Mouse (Mus musculus): ENCODE results near the gene Nutf2. TPM values are rescaled to one million over a fixed set of nuclear protein-coding genes. Genes with fewer than 3 reads are reported as not detected.

The Nutf2 gene
- polyA plus RNA-seq, 1 experiment from 2014 or later, result 302 TPM

DNA sequence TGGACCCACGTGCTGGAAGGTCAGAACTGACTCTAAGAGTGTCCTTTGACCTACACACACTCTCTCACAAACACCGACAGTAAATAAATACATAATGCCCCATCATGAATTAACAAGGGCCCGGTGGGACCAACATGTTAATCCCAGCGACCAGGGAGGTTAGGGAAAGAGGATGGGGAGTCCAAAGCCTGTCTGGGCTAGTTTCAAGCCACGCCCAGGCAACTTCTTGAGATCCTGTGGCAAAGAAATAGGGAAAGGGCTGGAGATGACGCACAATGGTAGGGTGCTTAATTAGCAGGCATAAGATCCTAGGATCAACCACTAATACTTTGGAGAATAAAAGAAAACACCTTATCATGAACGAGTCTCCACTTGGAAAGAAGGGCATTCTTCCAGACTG lies 9.8 kb upstream of the Nutf2 start:
- H3K9ac ChIP-seq (ENCODE audit: low read length), result peak overlapping the region; percentile 2; the same call in 1 of the 2 replicates
- H3K27me3 ChIP-seq (replicated peaks; ENCODE audit: control insufficient read depth, insufficient read depth, low read length), result no peaks in the 10 kb centered on the region
- H3K27ac ChIP-seq (ENCODE audit: low read depth), result no peak overlapping the region
- H3K4me1 ChIP-seq (replicated peaks; ENCODE audit: control insufficient read depth, insufficient read depth, low read length), result peaks cover 7% of the 10 kb centered on the region
- no peak for ATAC-seq (replicated peaks; ENCODE audit: low FRiP score, low TSS enrichment, low read depth)
- H3K4me3 ChIP-seq (ENCODE audit: low read depth, low read length), result peak overlapping the region; percentile 17
- no peaks in the 10 kb centered on the region for H3K9me3 ChIP-seq (ENCODE audit: control insufficient read depth, low read length)
- peak overlapping the region; percentile 32 for H3K4me2 ChIP-seq (ENCODE audit: low read length)
- H3K36me3 ChIP-seq (ENCODE audit: control insufficient read depth, insufficient read depth, low read length), result peaks cover 40% of the 10 kb centered on the region
- DNase-seq (ENCODE audit: low spot score), result no peak
- 81% methylated on average over 7 of the region's 7 CpGs for WGBS

DNA sequence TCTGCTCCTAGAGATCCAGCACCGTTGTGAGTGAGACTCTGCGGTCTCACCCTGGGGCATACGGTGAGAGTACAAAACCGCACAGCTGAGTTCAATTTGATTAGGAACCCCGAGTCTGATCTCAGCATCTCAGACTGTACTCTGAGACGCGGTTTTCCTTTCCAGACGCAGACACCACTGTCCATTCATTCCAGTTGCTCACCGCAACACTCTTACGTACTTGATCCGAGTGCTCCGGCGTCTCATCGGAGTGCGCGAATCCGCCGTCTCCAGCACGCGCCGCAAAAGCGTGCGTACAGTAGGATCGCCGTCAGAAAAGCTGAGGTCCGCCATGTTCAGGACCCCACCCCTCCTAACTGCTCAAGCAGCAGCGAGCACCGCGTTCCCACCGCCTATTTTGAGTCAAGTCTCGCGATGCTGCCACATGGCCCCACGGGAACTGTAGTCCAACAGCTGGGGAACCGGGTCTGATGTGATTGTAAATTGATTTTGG lies 8.7 kb upstream of the Nutf2 start:
- H3K27me3 ChIP-seq (replicated peaks; ENCODE audit: control insufficient read depth, insufficient read depth, low read length), result no peaks in the 10 kb centered on the region

DNA sequence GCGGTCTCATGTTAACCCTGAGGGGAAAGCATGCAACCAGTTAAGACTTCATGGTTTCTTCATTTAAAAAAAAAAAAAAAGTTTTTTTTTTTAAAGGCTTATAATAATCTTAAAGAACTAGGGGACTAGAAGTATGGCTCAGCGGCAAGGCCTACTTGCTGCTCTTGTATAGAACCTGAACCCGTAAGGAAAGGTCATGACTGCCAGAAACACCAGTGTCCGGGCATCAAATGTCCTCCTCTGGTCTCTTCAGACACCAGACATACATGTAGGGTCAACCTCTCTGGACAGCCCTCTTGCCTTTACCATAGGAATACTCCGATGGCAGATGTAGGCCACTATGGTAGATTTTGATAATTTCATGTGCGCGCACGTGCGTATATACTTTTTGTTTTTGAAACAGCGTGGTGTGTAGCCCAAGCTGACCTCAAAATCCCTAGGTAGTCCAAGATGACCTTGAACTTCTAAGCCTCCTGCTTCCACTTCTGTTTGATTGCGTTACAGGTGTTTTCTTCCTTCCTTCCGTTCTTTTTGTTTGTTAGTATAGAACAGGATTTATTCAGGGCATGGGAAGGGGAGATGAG lies 8.1 kb upstream of the Nutf2 start:
- Histone ChIP-seq H3K4me1 (replicated peaks; ENCODE audit: control insufficient read depth, insufficient read depth, low read length) (peaks cover 16% of the 10 kb centered on the region), H3K27me3 (replicated peaks; ENCODE audit: control insufficient read depth, insufficient read depth, low read length) (no peaks in the 10 kb centered on the region), H3K4me3 (ENCODE audit: low read depth, low read length) (0 out of 2 replicates have a peak overlapping the region, but pooled peaks have one; percentile 92), H3K27ac (ENCODE audit: low read depth) (no peak overlapping the region), H3K36me3 (ENCODE audit: control insufficient read depth, insufficient read depth, low read length) (peaks cover 24% of the 10 kb centered on the region), H3K4me2 (ENCODE audit: low read length) (peak overlapping the region; percentile 75; the same call in 1 of the 2 replicates), H3K9me3 (ENCODE audit: control insufficient read depth, low read length) (no peaks in the 10 kb centered on the region), H3K9ac (ENCODE audit: low read length) (no peak overlapping the region)
- 80% methylated on average over 12 of the region's 12 CpGs for WGBS
- DNase-seq (ENCODE audit: low spot score), result peak; percentile 55
- ATAC-seq (replicated peaks; ENCODE audit: low FRiP score, low TSS enrichment, low read depth), result no peak

More for the DNA sequence above, 8.7 kb upstream of the Nutf2 start:
- Histone ChIP-seq H3K4me3 (ENCODE audit: low read depth, low read length) (peak overlapping the region; percentile 92), H3K27ac (ENCODE audit: low read depth) (peak overlapping the region; percentile 60; the same call in 1 of the 2 replicates), H3K36me3 (ENCODE audit: control insufficient read depth, insufficient read depth, low read length) (peaks cover 29% of the 10 kb centered on the region), H3K9ac (ENCODE audit: low read length) (peak overlapping the region; percentile 82), H3K4me2 (ENCODE audit: low read length) (peak overlapping the region; percentile 75), H3K9me3 (ENCODE audit: control insufficient read depth, low read length) (no peaks in the 10 kb centered on the region), H3K4me1 (replicated peaks; ENCODE audit: control insufficient read depth, insufficient read depth, low read length) (peaks cover 14% of the 10 kb centered on the region)
- peak; percentile 79 for ATAC-seq (replicated peaks; ENCODE audit: low FRiP score, low TSS enrichment, low read depth)
- under 1% methylated on average over 34 of the region's 34 CpGs for WGBS
- peak; percentile 89 for DNase-seq (ENCODE audit: low spot score)

DNA sequence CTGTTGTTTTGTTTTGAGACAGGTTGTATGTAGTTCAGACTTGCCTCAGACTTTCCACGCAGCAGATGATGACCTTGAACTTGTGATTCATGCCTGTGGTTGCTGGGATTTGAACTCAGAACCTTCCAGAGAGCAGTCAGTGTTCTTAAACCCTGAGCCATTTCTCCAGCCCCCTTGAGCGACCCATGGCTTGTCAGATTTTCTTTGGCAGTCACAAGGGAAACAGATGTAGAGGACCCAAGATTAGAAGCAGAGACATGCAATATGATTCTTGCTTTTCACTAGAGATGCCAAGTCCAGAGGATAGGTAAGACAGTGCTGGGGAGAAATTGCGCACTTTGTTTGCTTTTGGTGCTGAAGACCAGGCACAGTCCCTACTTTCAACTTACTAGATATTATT lies 7.2 kb upstream of the Nutf2 start, which contains the start of gene Cenpt:
Gene Cenpt, minus strand, starts transcription at position 101 of the 400 bp plus-strand sequence.
- peak within 1 kb of the TSS; percentile 75; the same call in 1 of the 2 replicates for H3K4me2 ChIP-seq (ENCODE audit: low read length)
- H3K4me1 ChIP-seq (replicated peaks; ENCODE audit: control insufficient read depth, insufficient read depth, low read length), result peaks cover 24% of the 10 kb centered on the region
- DNase-seq (ENCODE audit: low spot score), result no peak
- no peak within 1 kb of the TSS for H3K4me3 ChIP-seq (ENCODE audit: low read depth, low read length)
- no peaks in the 10 kb centered on the region for H3K9me3 ChIP-seq (ENCODE audit: control insufficient read depth, low read length)
- peaks cover 22% of the 10 kb centered on the region for H3K36me3 ChIP-seq (ENCODE audit: control insufficient read depth, insufficient read depth, low read length)
- no peak for ATAC-seq (replicated peaks; ENCODE audit: low FRiP score, low TSS enrichment, low read depth)
- 90% methylated on average over 3 of the region's 3 CpGs for WGBS
- no peaks in the 10 kb centered on the region for H3K27me3 ChIP-seq (replicated peaks; ENCODE audit: control insufficient read depth, insufficient read depth, low read length)
- H3K9ac ChIP-seq (ENCODE audit: low read length), result no peak within 1 kb of the TSS
- H3K27ac ChIP-seq (ENCODE audit: low read depth), result no peak within 1 kb of the TSS

DNA sequence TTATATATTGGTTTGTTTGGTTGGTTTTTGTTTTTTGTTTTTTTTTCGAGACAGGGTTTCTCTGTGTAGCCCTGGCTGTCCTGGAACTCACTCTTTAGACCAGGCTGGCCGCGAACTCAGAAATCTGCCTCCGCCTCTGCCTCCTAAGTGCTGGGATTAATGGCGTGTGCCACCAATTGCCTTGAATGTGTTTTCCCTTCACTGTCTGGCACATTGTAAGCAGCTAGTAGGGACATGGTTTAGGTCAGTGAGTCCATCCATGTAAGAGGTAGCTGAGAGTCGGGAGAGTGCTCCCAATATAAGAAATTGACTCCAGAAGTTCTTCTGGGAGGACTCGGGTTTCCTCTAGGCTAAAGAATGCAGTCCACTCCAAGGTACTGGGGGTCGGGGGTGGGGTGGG lies 6.1 kb upstream of the Nutf2 start:
- H3K36me3 ChIP-seq (ENCODE audit: control insufficient read depth, insufficient read depth, low read length), result peaks cover 16% of the 10 kb centered on the region; the same call in 1 of the 2 replicates
- H3K4me3 ChIP-seq (ENCODE audit: low read depth, low read length), result peak overlapping the region; percentile 77
- H3K9me3 ChIP-seq (ENCODE audit: control insufficient read depth, low read length), result no peaks in the 10 kb centered on the region
- no peak overlapping the region for H3K27ac ChIP-seq (ENCODE audit: low read depth)
- no peaks in the 10 kb centered on the region for H3K27me3 ChIP-seq (replicated peaks; ENCODE audit: control insufficient read depth, insufficient read depth, low read length)
- 23% methylated on average over 8 of the region's 8 CpGs for WGBS
- peaks cover 24% of the 10 kb centered on the region for H3K4me1 ChIP-seq (replicated peaks; ENCODE audit: control insufficient read depth, insufficient read depth, low read length)
- H3K4me2 ChIP-seq (ENCODE audit: low read length), result peak overlapping the region; percentile 84
- H3K9ac ChIP-seq (ENCODE audit: low read length), result no peak overlapping the region; the same call in 1 of the 2 replicates
- no peak for ATAC-seq (replicated peaks; ENCODE audit: low FRiP score, low TSS enrichment, low read depth)
- DNase-seq (ENCODE audit: low spot score), result no peak

DNA sequence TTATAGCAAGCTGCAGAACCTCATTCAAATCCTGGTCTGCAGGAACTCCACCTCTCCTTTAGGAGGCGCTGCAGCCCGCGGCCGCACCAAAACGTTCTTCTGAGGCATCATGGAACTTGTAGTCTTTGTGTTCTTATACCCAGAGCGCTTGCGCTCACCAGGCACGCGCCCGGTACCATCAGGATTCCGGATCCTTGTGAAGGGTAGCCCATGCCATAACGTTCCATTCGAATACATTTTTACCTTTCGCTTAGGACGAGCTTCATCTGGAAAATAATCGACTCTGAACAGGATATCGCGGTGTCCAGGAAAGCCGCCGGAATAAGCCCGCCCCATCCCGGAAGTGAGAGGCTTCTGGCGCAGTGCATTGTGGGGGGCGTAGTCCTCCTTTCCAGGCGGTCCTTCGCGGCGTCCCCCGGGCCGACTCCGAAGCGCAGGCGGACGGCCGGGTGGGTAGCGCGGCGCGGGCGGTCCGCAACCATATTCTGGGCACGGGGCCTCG lies 5.6 kb upstream of the Nutf2 start, which contains the start of gene Thap11:
Gene Thap11, plus strand, starts transcription at position 418 of the 502 bp plus-strand sequence.
- H3K4me2 ChIP-seq (ENCODE audit: low read length), result peak within 1 kb of the TSS; percentile 84
- under 1% methylated on average over 43 of the region's 43 CpGs for WGBS
- peak within 1 kb of the TSS; percentile 77 for H3K4me3 ChIP-seq (ENCODE audit: low read depth, low read length)
- H3K27ac ChIP-seq (ENCODE audit: low read depth), result peak within 1 kb of the TSS; percentile 77
- H3K36me3 ChIP-seq (ENCODE audit: control insufficient read depth, insufficient read depth, low read length), result peaks cover 12% of the 10 kb centered on the region; the same call in 1 of the 2 replicates
- peak within 1 kb of the TSS; percentile 68 for H3K9ac ChIP-seq (ENCODE audit: low read length)
- H3K27me3 ChIP-seq (replicated peaks; ENCODE audit: control insufficient read depth, insufficient read depth, low read length), result no peaks in the 10 kb centered on the region
- H3K9me3 ChIP-seq (ENCODE audit: control insufficient read depth, low read length), result no peaks in the 10 kb centered on the region
- peak; percentile 93 for ATAC-seq (replicated peaks; ENCODE audit: low FRiP score, low TSS enrichment, low read depth)
- peaks cover 29% of the 10 kb centered on the region for H3K4me1 ChIP-seq (replicated peaks; ENCODE audit: control insufficient read depth, insufficient read depth, low read length)
- peak; percentile 98 for DNase-seq (ENCODE audit: low spot score)

DNA sequence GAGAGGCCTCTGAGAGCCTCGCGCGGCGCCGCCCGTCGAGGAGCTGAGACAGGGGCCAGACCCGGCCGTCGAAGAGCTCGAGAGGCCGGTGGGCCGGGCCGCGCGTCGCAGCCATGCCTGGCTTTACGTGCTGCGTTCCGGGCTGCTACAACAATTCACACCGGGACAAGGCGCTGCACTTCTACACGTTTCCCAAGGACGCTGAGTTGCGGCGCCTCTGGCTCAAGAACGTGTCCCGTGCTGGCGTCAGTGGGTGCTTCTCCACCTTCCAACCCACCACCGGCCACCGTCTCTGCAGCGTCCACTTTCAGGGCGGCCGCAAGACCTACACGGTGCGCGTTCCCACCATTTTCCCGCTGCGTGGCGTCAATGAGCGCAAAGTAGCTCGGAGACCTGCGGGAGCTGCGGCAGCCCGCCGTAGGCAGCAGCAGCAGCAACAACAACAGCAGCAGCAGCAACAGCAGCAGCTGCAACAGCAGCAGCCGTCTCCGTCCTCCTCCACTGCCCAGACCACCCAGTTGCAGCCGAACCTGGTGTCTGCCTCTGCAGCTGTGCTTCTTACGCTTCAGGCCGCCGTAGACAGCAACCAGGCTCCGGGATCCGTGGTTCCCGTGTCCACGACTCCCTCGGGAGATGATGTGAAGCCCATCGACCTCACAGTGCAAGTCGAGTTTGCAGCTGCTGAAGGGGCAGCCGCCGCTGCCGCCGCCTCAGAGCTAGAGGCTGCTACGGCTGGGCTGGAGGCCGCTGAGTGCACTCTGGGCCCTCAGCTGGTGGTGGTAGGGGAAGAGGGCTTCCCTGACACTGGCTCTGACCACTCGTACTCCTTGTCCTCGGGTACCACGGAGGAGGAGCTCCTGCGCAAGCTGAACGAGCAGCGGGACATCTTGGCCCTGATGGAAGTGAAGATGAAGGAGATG lies 4.9 kb upstream of the Nutf2 start:
- Histone ChIP-seq H3K4me3 (ENCODE audit: low read depth, low read length) (peak overlapping the region; percentile 77), H3K36me3 (ENCODE audit: control insufficient read depth, insufficient read depth, low read length) (peaks cover 10% of the 10 kb centered on the region; the same call in 1 of the 2 replicates), H3K27ac (ENCODE audit: low read depth) (peak overlapping the region; percentile 77), H3K4me2 (ENCODE audit: low read length) (peak overlapping the region; percentile 84), H3K9me3 (ENCODE audit: control insufficient read depth, low read length) (no peaks in the 10 kb centered on the region), H3K4me1 (replicated peaks; ENCODE audit: control insufficient read depth, insufficient read depth, low read length) (peaks cover 30% of the 10 kb centered on the region), H3K27me3 (replicated peaks; ENCODE audit: control insufficient read depth, insufficient read depth, low read length) (no peaks in the 10 kb centered on the region), H3K9ac (ENCODE audit: low read length) (peak overlapping the region; percentile 68)
- DNase-seq (ENCODE audit: low spot score), result peak; percentile 82
- peak; percentile 9 for ATAC-seq (replicated peaks; ENCODE audit: low FRiP score, low TSS enrichment, low read depth)
- under 1% methylated on average over 71 of the region's 71 CpGs for WGBS

DNA sequence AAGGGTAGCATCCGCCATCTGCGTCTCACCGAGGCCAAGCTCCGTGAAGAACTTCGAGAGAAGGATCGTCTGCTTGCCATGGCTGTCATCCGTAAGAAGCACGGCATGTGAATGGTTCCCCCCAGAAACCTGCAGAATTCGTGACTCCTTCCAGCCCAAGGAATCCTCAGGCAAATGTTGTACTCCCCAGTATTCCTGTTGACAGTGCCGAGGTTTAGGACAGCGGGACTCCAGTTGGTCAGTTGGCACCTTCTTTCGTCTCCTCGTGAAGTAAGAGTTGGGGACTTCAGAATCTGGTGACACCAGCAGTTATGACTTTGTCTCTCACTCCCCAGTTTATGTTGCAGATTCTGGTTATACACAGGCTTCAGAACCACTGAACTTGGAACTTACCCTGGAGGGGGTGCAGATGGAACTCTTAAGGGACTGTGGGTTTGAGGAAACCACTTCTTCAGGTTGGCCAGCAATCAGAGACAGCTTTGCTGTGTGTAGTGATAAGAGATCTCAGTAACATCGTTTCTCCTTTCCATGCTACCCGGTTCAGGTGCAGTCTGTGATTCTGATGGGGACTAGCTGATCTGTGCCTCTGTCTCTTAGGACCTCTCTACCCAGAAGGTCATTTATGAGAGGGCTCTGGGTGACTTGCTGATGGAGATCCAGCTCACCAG lies 4.1 kb upstream of the Nutf2 start:
- H3K4me3 ChIP-seq (ENCODE audit: low read depth, low read length), result peak overlapping the region; percentile 77
- 17% methylated on average over 15 of the region's 15 CpGs for WGBS
- H3K27ac ChIP-seq (ENCODE audit: low read depth), result 0 out of 2 replicates have a peak overlapping the region, but pooled peaks have one; percentile 77
- peaks cover 26% of the 10 kb centered on the region for H3K4me1 ChIP-seq (replicated peaks; ENCODE audit: control insufficient read depth, insufficient read depth, low read length)
- ATAC-seq (replicated peaks; ENCODE audit: low FRiP score, low TSS enrichment, low read depth), result no peak
- H3K9ac ChIP-seq (ENCODE audit: low read length), result peak overlapping the region; percentile 68
- no peaks in the 10 kb centered on the region for H3K9me3 ChIP-seq (ENCODE audit: control insufficient read depth, low read length)
- peak overlapping the region; percentile 84 for H3K4me2 ChIP-seq (ENCODE audit: low read length)
- DNase-seq (ENCODE audit: low spot score), result no peak
- H3K36me3 ChIP-seq (ENCODE audit: control insufficient read depth, insufficient read depth, low read length), result peaks cover 10% of the 10 kb centered on the region; the same call in 1 of the 2 replicates
- H3K27me3 ChIP-seq (replicated peaks; ENCODE audit: control insufficient read depth, insufficient read depth, low read length), result no peaks in the 10 kb centered on the region

Measured in intestine, embryonic 14.5 days (tissue).